Mouse (Mus musculus): ENCODE data around the gene Wdtc1. TPM values are rescaled to one million over a fixed set of nuclear protein-coding genes. Genes with fewer than 3 reads are reported as not detected.
A peak's percentile ranks its signal among the peaks of the same experiment; 100 is the strongest.

Wdtc1 gene
- polyA plus RNA-seq, 1 experiment from 2014 or later: 14.1 TPM

GRCm38 (mm10) chr4:133390042-133390441 lies 36.8 kb upstream of the Wdtc1 start:
- Histone ChIP-seq H3K27me3 (no peaks in the 10 kb centered on the region), H3K4me2 (replicated peaks) (no peak overlapping the region), H3K9ac (no peak overlapping the region), H3K9me3 (no peaks in the 10 kb centered on the region), H3K4me3 (no peak overlapping the region), H3K27ac (no peak overlapping the region), H3K36me3 (no peaks in the 10 kb centered on the region), H3K4me1 (peaks cover 39% of the 10 kb centered on the region)
- no peak for ATAC-seq (ENCODE audit: low FRiP score, low read depth)
- WGBS: 86% methylated on average over 2 of the region's 2 CpGs

GRCm38 (mm10) chr4:133388781-133389552 lies 35.7 kb upstream of the Wdtc1 start:
- no peak overlapping the region for H3K4me2 ChIP-seq (replicated peaks)
- H3K27ac ChIP-seq: 0 out of 2 replicates have a peak overlapping the region, but pooled peaks have one; percentile 15
- H3K9me3 ChIP-seq: no peaks in the 10 kb centered on the region
- H3K27me3 ChIP-seq: no peaks in the 10 kb centered on the region
- 85% methylated on average over 16 of the region's 16 CpGs for WGBS
- peaks cover 29% of the 10 kb centered on the region for H3K4me1 ChIP-seq
- H3K9ac ChIP-seq: no peak overlapping the region
- no peak overlapping the region for H3K4me3 ChIP-seq
- ATAC-seq (ENCODE audit: low FRiP score, low read depth): no peak
- H3K36me3 ChIP-seq: no peaks in the 10 kb centered on the region

- Histone ChIP-seq H3K27me3 (no peaks in the 10 kb centered on the region), H3K4me2 (replicated peaks) (no peak overlapping the region), H3K27ac (no peak overlapping the region), H3K9me3 (no peaks in the 10 kb centered on the region), H3K36me3 (0 out of 2 replicates have a peak, but pooled peaks cover 7% of the 10 kb centered on the region), H3K4me3 (no peak overlapping the region), H3K4me1 (peaks cover 29% of the 10 kb centered on the region), H3K9ac (no peak overlapping the region)
- ATAC-seq (ENCODE audit: low FRiP score, low read depth): no peak
Measured at GRCm38 (mm10) chr4:133387053-133387452, 33.8 kb upstream of the Wdtc1 start.

GRCm38 (mm10) chr4:133386061-133386797 lies 32.9 kb upstream of the Wdtc1 start:
- Histone ChIP-seq H3K36me3 (peaks cover 7% of the 10 kb centered on the region), H3K9ac (no peak overlapping the region)
- 70% methylated on average over 7 of the region's 7 CpGs for WGBS

GRCm38 (mm10) chr4:133381141-133381540 lies 27.9 kb upstream of the Wdtc1 start:
- Histone ChIP-seq H3K4me2 (replicated peaks) (no peak overlapping the region), H3K4me1 (peaks cover 48% of the 10 kb centered on the region), H3K27me3 (no peaks in the 10 kb centered on the region), H3K27ac (peak overlapping the region; percentile 59; the same call in 1 of the 2 replicates), H3K36me3 (peaks cover 7% of the 10 kb centered on the region), H3K4me3 (no peak overlapping the region), H3K9me3 (no peaks in the 10 kb centered on the region), H3K9ac (no peak overlapping the region)
- WGBS: 70% methylated on average over 8 of the region's 8 CpGs
- ATAC-seq (ENCODE audit: low FRiP score, low read depth): 0 out of 2 replicates have a peak, but pooled peaks have one; percentile 35

More at GRCm38 (mm10) chr4:133386061-133386797, 32.9 kb upstream of the Wdtc1 start:
- no peak overlapping the region for H3K4me2 ChIP-seq (replicated peaks)
- no peak for ATAC-seq (ENCODE audit: low FRiP score, low read depth)
- H3K27me3 ChIP-seq: no peaks in the 10 kb centered on the region
- H3K4me1 ChIP-seq: peaks cover 25% of the 10 kb centered on the region
- no peak overlapping the region for H3K4me3 ChIP-seq
- H3K9me3 ChIP-seq: no peaks in the 10 kb centered on the region
- no peak overlapping the region for H3K27ac ChIP-seq

GRCm38 (mm10) chr4:133380532-133380931 lies 27.3 kb upstream of the Wdtc1 start:
- ATAC-seq (ENCODE audit: low FRiP score, low read depth): no peak
- Histone ChIP-seq H3K9me3 (no peaks in the 10 kb centered on the region), H3K4me2 (replicated peaks) (no peak overlapping the region), H3K9ac (no peak overlapping the region), H3K27me3 (no peaks in the 10 kb centered on the region), H3K36me3 (peaks cover 7% of the 10 kb centered on the region), H3K4me1 (peaks cover 52% of the 10 kb centered on the region), H3K27ac (no peak overlapping the region), H3K4me3 (no peak overlapping the region)
- WGBS: 65% methylated on average over 6 of the region's 6 CpGs

- Histone ChIP-seq H3K4me1 (peaks cover 52% of the 10 kb centered on the region), H3K9me3 (no peaks in the 10 kb centered on the region), H3K9ac (peak overlapping the region; percentile 15; the same call in 1 of the 2 replicates), H3K36me3 (peaks cover 14% of the 10 kb centered on the region), H3K27me3 (no peaks in the 10 kb centered on the region), H3K4me3 (no peak overlapping the region), H3K4me2 (replicated peaks) (no peak overlapping the region), H3K27ac (no peak overlapping the region)
- WGBS: 50% methylated on average over 3 of the region's 3 CpGs
- ATAC-seq (ENCODE audit: low FRiP score, low read depth): no peak
Measured at GRCm38 (mm10) chr4:133379861-133380260, 26.6 kb upstream of the Wdtc1 start.

- H3K36me3 ChIP-seq: peaks cover 17% of the 10 kb centered on the region
- H3K4me2 ChIP-seq (replicated peaks): peak overlapping the region; percentile 39
- 37% methylated on average over 5 of the region's 5 CpGs for WGBS
- peaks cover 52% of the 10 kb centered on the region for H3K4me1 ChIP-seq
- H3K27ac ChIP-seq: peak overlapping the region; percentile 77
- ATAC-seq (ENCODE audit: low FRiP score, low read depth): no peak
- no peaks in the 10 kb centered on the region for H3K9me3 ChIP-seq
- H3K27me3 ChIP-seq: no peaks in the 10 kb centered on the region
- peak overlapping the region; percentile 1; the same call in 1 of the 2 replicates for H3K9ac ChIP-seq
- H3K4me3 ChIP-seq: no peak overlapping the region
Measured at GRCm38 (mm10) chr4:133379046-133379347, 25.7 kb upstream of the Wdtc1 start.

- peaks cover 57% of the 10 kb centered on the region for H3K4me1 ChIP-seq
- ATAC-seq (ENCODE audit: low FRiP score, low read depth): peak; percentile 30; the same call in 1 of the 2 replicates
- H3K36me3 ChIP-seq: peaks cover 17% of the 10 kb centered on the region
- no peak overlapping the region for H3K4me3 ChIP-seq
- H3K27me3 ChIP-seq: no peaks in the 10 kb centered on the region
- 6% methylated on average over 13 of the region's 13 CpGs for WGBS
- no peaks in the 10 kb centered on the region for H3K9me3 ChIP-seq
- H3K27ac ChIP-seq: peak overlapping the region; percentile 77
- H3K4me2 ChIP-seq (replicated peaks): peak overlapping the region; percentile 39
- peak overlapping the region; percentile 21; the same call in 1 of the 2 replicates for H3K9ac ChIP-seq
Measured at GRCm38 (mm10) chr4:133378236-133379045, 25.2 kb upstream of the Wdtc1 start.

- Histone ChIP-seq H3K4me1 (peaks cover 76% of the 10 kb centered on the region), H3K9ac (no peak overlapping the region), H3K9me3 (no peaks in the 10 kb centered on the region), H3K27ac (no peak overlapping the region), H3K4me2 (replicated peaks) (no peak overlapping the region), H3K4me3 (no peak overlapping the region), H3K36me3 (peaks cover 10% of the 10 kb centered on the region), H3K27me3 (no peaks in the 10 kb centered on the region)
- 71% methylated on average over 10 of the region's 10 CpGs for WGBS
- no peak for ATAC-seq (ENCODE audit: low FRiP score, low read depth)
Measured at GRCm38 (mm10) chr4:133375812-133376577, 22.7 kb upstream of the Wdtc1 start.

- no peak overlapping the region for H3K27ac ChIP-seq
- H3K9ac ChIP-seq: 0 out of 2 replicates have a peak overlapping the region, but pooled peaks have one; percentile 0
- H3K27me3 ChIP-seq: no peaks in the 10 kb centered on the region
- H3K36me3 ChIP-seq: peaks cover 10% of the 10 kb centered on the region
- no peaks in the 10 kb centered on the region for H3K9me3 ChIP-seq
- H3K4me2 ChIP-seq (replicated peaks): no peak overlapping the region
- peaks cover 66% of the 10 kb centered on the region for H3K4me1 ChIP-seq
- 79% methylated on average over 4 of the region's 4 CpGs for WGBS
- no peak overlapping the region for H3K4me3 ChIP-seq
- no peak for ATAC-seq (ENCODE audit: low FRiP score, low read depth)
Measured at GRCm38 (mm10) chr4:133374011-133374410, 20.7 kb upstream of the Wdtc1 start.

Measured in limb, embryonic 13.5 days (tissue).